Mouse (Mus musculus) liver, embryonic 14.5 days (tissue): Measurements from ENCODE around the gene Fastkd3.

Source experiments
- CTCF ChIP-seq: IDR thresholded peaks from 2 replicates; pipeline ENCODE4 v1.5.1; 2016; ENCODE audit warnings: antibody characterized with exemption, low read depth, control low read depth
- EP300 ChIP-seq: IDR thresholded peaks from 2 replicates; pipeline ENCODE4 v1.6.1; 2016; ENCODE audit warnings: antibody characterized with exemption, low read depth

GRCm38 (mm10) chr13:68605689-68606126 is 23.7 kb downstream of the Fastkd3 start:
- no peak for TF ChIP-seq EP300
- 0 out of 2 replicates have a peak, but pooled peaks have one; percentile 6 for TF ChIP-seq CTCF
